Mouse (Mus musculus) megakaryocyte, embryonic 14.5 days (primary cell): ENCODE measurements at regions not wholly inside any gene's neighbourhood (a gene's known extent, or its start where the extent isn't known, plus 50 kb on each side); places are given as distances from the start of the nearest gene placed in this dataset.

Source experiments
- H3K27me3 ChIP-seq: replicated peaks from 2 replicates; pipeline ENCODE3; 2012; ENCODE audit warnings: inconsistent platforms
- H3K36me3 ChIP-seq: replicated peaks from 2 replicates; pipeline ENCODE3; 2012; ENCODE audit warnings: low read length, inconsistent platforms, mixed read lengths
- H3K4me1 ChIP-seq: 2 replicates; pipeline ENCODE4 v1.6.1; 2012; ENCODE audit warnings: inconsistent platforms
- H3K4me3 ChIP-seq: replicated peaks from 2 replicates; pipeline ENCODE3; 2012; ENCODE audit warnings: moderate library complexity, mild to moderate bottlenecking, inconsistent platforms
- H3K9me3 ChIP-seq: 2 replicates; pipeline ENCODE4 v1.6.1; 2012; ENCODE audit warnings: inconsistent platforms
- FLI1 ChIP-seq: IDR thresholded peaks from 2 replicates; pipeline ENCODE4 v1.6.1; 2012; ENCODE audit warnings: low read length, inconsistent platforms, mixed read lengths
- GATA1 ChIP-seq: IDR thresholded peaks from 3 replicates; pipeline ENCODE4 v1.6.1; 2012; ENCODE audit warnings: mixed read lengths, low read length, inconsistent platforms, borderline replicate concordance

- H3K4me3 ChIP-seq: no peak overlapping the region
- H3K27me3 ChIP-seq: no peaks in the 10 kb centered on the region
- no peaks in the 10 kb centered on the region for H3K36me3 ChIP-seq
- no peaks in the 10 kb centered on the region for H3K9me3 ChIP-seq
- TF ChIP-seq FLI1 (no peak), GATA1 (no peak)
- no peaks in the 10 kb centered on the region for H3K4me1 ChIP-seq
Observed at GRCm38 (mm10) chr16:78247189-78247588, 54.1 kb upstream of the Cxadr start.

- H3K27me3 ChIP-seq: peaks cover 27% of the 10 kb centered on the region
- H3K4me1 ChIP-seq: no peaks in the 10 kb centered on the region
- H3K9me3 ChIP-seq: no peaks in the 10 kb centered on the region
- H3K4me3 ChIP-seq: no peak overlapping the region
- no peak for TF ChIP-seq FLI1
- no peak for TF ChIP-seq GATA1
- no peaks in the 10 kb centered on the region for H3K36me3 ChIP-seq
Observed at GRCm38 (mm10) chr16:78242678-78243077, 58.6 kb upstream of the Cxadr start.

GRCm38 (mm10) chr16:78240152-78240551, 61.1 kb upstream of the Cxadr start:
- no peaks in the 10 kb centered on the region for H3K36me3 ChIP-seq
- H3K4me3 ChIP-seq: no peak overlapping the region
- H3K4me1 ChIP-seq: peaks cover 5% of the 10 kb centered on the region
- TF ChIP-seq GATA1 (no peak), FLI1 (no peak)
- peaks cover 47% of the 10 kb centered on the region for H3K27me3 ChIP-seq
- H3K9me3 ChIP-seq: peaks cover 6% of the 10 kb centered on the region; the same call in 1 of the 2 replicates

GRCm38 (mm10) chr16:78238052-78238701, 63.1 kb upstream of the Cxadr start:
- Histone ChIP-seq H3K36me3 (no peaks in the 10 kb centered on the region), H3K9me3 (peaks cover 8% of the 10 kb centered on the region; the same call in 1 of the 2 replicates), H3K4me1 (peaks cover 5% of the 10 kb centered on the region), H3K27me3 (peaks cover 51% of the 10 kb centered on the region), H3K4me3 (no peak overlapping the region)
- TF ChIP-seq FLI1 (no peak), GATA1 (no peak)

- peaks cover 51% of the 10 kb centered on the region for H3K27me3 ChIP-seq
- no peak for TF ChIP-seq FLI1
- no peak for TF ChIP-seq GATA1
- no peaks in the 10 kb centered on the region for H3K36me3 ChIP-seq
- peaks cover 5% of the 10 kb centered on the region for H3K4me1 ChIP-seq
- peak overlapping the region; percentile 53 for H3K4me3 ChIP-seq
- H3K9me3 ChIP-seq: peaks cover 8% of the 10 kb centered on the region; the same call in 1 of the 2 replicates
Observed at GRCm38 (mm10) chr16:78237641-78238051, 63.6 kb upstream of the Cxadr start.

- TF ChIP-seq GATA1 (no peak), FLI1 (no peak)
- H3K36me3 ChIP-seq: no peaks in the 10 kb centered on the region
- H3K27me3 ChIP-seq: peaks cover 51% of the 10 kb centered on the region
- H3K4me3 ChIP-seq: peak overlapping the region; percentile 69
- peaks cover 8% of the 10 kb centered on the region; the same call in 1 of the 2 replicates for H3K9me3 ChIP-seq
- H3K4me1 ChIP-seq: peaks cover 5% of the 10 kb centered on the region
Observed at GRCm38 (mm10) chr16:78236746-78237640, 64.3 kb upstream of the Cxadr start.

DNA sequence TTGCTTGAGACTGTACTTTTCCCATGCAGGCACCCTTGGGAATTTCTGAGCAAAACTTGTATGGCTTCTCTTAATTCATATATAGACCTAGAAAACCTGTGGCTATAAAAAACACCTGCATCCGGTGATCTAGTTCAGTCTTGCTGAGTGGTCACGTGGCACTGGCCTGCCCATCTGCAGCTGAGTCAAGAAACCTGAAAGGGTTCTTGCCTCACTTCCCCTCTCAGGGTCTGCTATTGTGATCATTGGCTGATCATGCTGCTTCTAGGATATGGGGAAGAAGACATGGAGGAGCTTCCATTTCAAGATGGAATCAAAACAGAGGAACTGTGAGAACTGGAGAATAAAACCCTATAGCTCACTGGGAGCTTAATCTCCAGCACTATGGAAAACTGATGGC, 69.1 kb upstream of the Cxadr start:
- no peak for TF ChIP-seq GATA1
- no peak for TF ChIP-seq FLI1
- H3K36me3 ChIP-seq: no peaks in the 10 kb centered on the region
- peaks cover 5% of the 10 kb centered on the region for H3K4me1 ChIP-seq
- H3K27me3 ChIP-seq: peaks cover 22% of the 10 kb centered on the region
- peaks cover 20% of the 10 kb centered on the region for H3K9me3 ChIP-seq
- H3K4me3 ChIP-seq: no peak overlapping the region

GRCm38 (mm10) chr16:78229013-78229412, 72.3 kb upstream of the Cxadr start:
- H3K27me3 ChIP-seq: peaks cover 2% of the 10 kb centered on the region
- peaks cover 18% of the 10 kb centered on the region for H3K9me3 ChIP-seq
- no peak for TF ChIP-seq GATA1
- TF ChIP-seq FLI1: no peak
- H3K4me1 ChIP-seq: no peaks in the 10 kb centered on the region
- H3K36me3 ChIP-seq: no peaks in the 10 kb centered on the region
- no peak overlapping the region for H3K4me3 ChIP-seq

DNA sequence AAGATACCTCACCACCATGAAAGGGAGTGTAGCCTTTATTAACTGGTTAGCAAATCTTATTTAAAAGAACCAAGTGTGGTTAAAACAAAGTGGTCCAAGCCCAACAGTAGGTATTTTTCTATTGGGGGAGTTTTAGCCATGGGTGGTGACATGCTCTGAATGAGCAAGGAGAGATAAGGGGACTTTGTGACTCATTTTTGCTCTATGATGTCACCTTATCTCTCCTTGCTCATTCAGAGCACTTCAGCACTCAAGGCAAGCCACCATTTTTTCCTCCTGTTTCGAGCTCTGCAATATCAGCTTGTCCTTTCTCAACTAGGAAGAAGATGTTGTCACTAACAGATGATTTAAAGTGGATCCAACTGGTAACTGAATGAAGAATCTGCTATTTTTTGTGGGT, 78.9 kb upstream of the Cxadr start:
- no peak for TF ChIP-seq FLI1
- TF ChIP-seq GATA1: no peak
- Histone ChIP-seq H3K9me3 (peaks cover 11% of the 10 kb centered on the region; the same call in 1 of the 2 replicates), H3K36me3 (no peaks in the 10 kb centered on the region), H3K27me3 (no peaks in the 10 kb centered on the region), H3K4me3 (no peak overlapping the region), H3K4me1 (peaks cover 6% of the 10 kb centered on the region)

GRCm38 (mm10) chr16:78221781-78222180, 79.5 kb upstream of the Cxadr start:
- Histone ChIP-seq H3K36me3 (no peaks in the 10 kb centered on the region), H3K4me3 (no peak overlapping the region), H3K9me3 (peaks cover 11% of the 10 kb centered on the region; the same call in 1 of the 2 replicates), H3K27me3 (no peaks in the 10 kb centered on the region), H3K4me1 (peaks cover 6% of the 10 kb centered on the region)
- TF ChIP-seq GATA1: no peak

DNA sequence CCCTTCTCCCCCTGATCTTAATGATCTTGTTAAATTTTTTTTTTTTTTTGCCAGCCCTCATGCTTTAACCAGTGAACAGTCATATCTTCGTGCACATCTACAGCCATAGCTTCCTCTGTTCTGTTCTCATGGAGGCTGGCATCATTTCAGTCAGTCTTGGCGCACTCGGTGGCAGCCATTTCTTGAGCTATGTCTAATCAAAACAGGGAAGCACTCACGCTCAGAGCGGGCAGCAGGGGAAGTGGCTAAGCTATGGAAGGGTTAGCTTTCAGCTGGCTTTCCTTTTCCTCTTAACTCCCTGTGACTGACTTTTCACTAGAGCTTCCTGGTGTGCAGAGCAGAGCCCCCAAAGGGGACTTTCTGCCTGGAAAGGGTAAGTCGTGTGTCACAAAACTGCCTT, 83.7 kb upstream of the Cxadr start:
- Histone ChIP-seq H3K36me3 (no peaks in the 10 kb centered on the region), H3K4me3 (peak overlapping the region; percentile 83), H3K4me1 (peaks cover 6% of the 10 kb centered on the region), H3K9me3 (no peaks in the 10 kb centered on the region), H3K27me3 (no peaks in the 10 kb centered on the region)
- no peak for TF ChIP-seq FLI1
- TF ChIP-seq GATA1: no peak
